Mouse (Mus musculus): ENCODE measurements at regions not wholly inside any gene's neighbourhood (a gene's known extent, or its start where the extent isn't known, plus 50 kb on each side); places are given as distances from the start of the nearest gene placed in this dataset.

DNA sequence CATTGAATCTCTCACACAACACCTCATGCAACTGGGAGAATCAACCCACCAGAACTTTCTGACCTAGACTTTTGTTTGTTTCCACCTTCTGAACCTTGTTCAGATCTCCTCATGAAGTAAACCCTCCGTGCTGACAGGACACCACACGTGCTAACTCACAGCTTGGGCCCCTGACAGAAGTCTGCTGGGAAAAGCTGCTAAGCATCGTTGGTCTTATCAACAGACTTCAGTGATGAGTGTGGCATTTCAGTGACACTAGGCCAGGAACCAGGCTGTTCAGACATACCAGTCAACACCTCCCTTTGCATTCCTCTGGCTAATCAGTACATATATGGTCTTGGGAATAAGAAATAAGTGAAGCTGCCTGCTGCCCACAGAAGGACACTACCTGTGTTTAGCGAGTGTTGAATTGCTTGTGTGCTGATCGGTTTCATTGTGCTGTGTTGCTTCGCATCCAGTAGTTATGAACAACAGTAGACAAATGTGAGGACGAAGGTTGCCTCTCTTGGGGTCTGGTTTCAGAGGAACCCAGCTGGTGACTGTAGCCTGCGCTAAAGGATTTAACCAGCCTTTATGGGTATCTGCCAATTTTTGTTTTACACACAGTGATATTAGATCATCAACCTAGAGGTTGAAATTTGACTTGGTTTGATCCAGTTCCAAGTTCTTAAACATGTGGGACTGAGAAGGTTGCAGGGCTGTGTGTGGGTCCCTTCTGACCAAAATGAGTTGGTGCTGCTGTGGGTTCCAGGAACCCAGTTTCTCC lies 224.6 kb upstream of the Ttc29 start:
- no peak for TF ChIP-seq CTCF (IDR thresholded peaks at IDR 0.05; ENCODE audit: insufficient read depth, low read length)
- TF ChIP-seq POLR2A (IDR thresholded peaks at IDR 0.05; ENCODE audit: borderline replicate concordance, extremely low read depth, low read depth, low read length) = no peak

All from lung, adult 2 months (tissue).